Mouse (Mus musculus) forebrain, embryonic 14.5 days (tissue): ENCODE measurements around the gene Gls2. TPM values are rescaled to one million over a fixed set of nuclear protein-coding genes. Genes with fewer than 3 reads are reported as not detected.
"Not testable (repeated sequence)": the region's sequence is repeated elsewhere in the genome, so short reads cannot be mapped to it uniquely, and the experiment has no call there.

Experiments
- ATAC-seq: fragments of 200-750 bp; cut with Nextera tagmentation; 2 replicates; pipeline ENCODE4 v1.8.0; 2017; ENCODE audit warnings: mild to moderate bottlenecking, moderate library complexity
- DNase-seq: peaks from one replicate; pipeline ENCODE4 v3.0.0-alpha.2; 2015; ENCODE audit warnings: low spot score
- H3K27ac ChIP-seq: fragments of 300-500 bp; sonication (generic); 2 replicates; pipeline ENCODE4 v1.5.1; 2014; ENCODE audit warnings: low read depth, mild to moderate bottlenecking, control low read depth, low read length, moderate library complexity
- H3K27me3 ChIP-seq: fragments of 300-500 bp; sonication (generic); replicated peaks from 2 replicates; pipeline ENCODE4 v1.6.1; 2014; ENCODE audit warnings: low read length, control low read depth, mixed read lengths; ENCODE audit not compliant: control insufficient read depth, insufficient read depth
- H3K36me3 ChIP-seq: fragments of 300-500 bp; sonication (generic); 2 replicates; pipeline ENCODE4 v1.6.1; 2014; ENCODE audit warnings: low read length, control low read depth; ENCODE audit not compliant: control insufficient read depth, insufficient read depth
- H3K4me1 ChIP-seq: fragments of 300-500 bp; sonication (generic); 2 replicates; pipeline ENCODE4 v1.6.1; 2014; ENCODE audit warnings: antibody characterized with exemption, low read length, control low read depth; ENCODE audit not compliant: control insufficient read depth, insufficient read depth
- H3K4me2 ChIP-seq: fragments of 300-500 bp; sonication (generic); 2 replicates; pipeline ENCODE4 v1.6.1; 2014; ENCODE audit warnings: mild to moderate bottlenecking, control low read depth, low read length
- H3K4me3 ChIP-seq: fragments of 300-500 bp; sonication (generic); 2 replicates; pipeline ENCODE4 v1.5.1; 2014; ENCODE audit warnings: low read depth, low read length, control low read depth
- H3K9ac ChIP-seq: fragments of 300-500 bp; sonication (generic); 2 replicates; pipeline ENCODE4 v1.6.1; 2014; ENCODE audit warnings: mild to moderate bottlenecking, low read length, control low read depth, moderate library complexity
- H3K9me3 ChIP-seq: fragments of 300-500 bp; sonication (generic); replicated peaks from 2 replicates; pipeline ENCODE4 v1.6.1; 2016; ENCODE audit warnings: low read length, control low read depth, mixed read lengths; ENCODE audit not compliant: control insufficient read depth
- WGBS: fragments of 180-500 bp; shearing (Covaris S2); extraction: QIAGEN DNeasy Blood & Tissue Kit; methylation state at CpG from one replicate; pipeline ENCODE4 v1.1.7; 2014; 5-methylcytosine and 5-hydroxymethylcytosine counted together
- polyA plus RNA-seq: library from polyadenylated mRNA; unstranded; fragments of >200 nt; fragmentation: Nextera tagmentation; extraction: Ambion mirVana; gene quantifications from 2 replicates; pipeline ENCODE4 v1.2.1, GENCODE M21; 2014

The Gls2 gene
- polyA plus RNA-seq, 1 experiment from 2014 or later: 0.95 TPM

DNA sequence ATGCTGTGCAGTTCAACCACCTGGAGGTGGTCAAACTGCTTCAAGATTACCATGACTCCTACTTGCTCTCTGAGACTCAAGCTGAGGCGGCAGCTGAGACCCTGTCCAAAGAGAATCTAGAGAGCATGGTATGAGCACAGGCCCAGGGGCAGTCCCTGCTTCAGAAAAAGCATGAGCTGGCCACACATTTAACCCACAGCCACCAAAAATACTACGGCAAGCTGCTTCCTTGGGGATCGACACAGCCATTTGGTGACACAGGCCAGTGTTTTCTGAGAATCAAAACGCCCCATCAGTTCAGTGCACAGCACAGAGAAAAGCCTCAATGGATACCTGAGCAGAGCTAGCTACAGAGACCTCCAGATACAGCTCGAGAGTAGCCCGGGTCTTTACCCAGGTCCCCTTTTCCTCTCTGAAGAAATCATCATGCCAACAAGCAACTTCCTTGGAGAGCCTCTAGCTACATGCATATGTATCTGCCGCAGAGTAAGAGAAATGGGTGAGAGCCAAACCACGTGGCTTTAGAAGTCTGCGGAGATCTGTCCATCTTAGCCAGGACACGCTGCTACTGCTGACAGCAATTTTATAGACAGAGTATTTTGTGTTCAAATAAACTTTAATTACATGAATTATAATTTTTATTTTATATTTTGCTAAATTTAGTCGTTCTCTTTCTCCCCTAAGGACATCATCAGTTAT lies 15.2 kb downstream of the Gls2 start:
- Histone ChIP-seq H3K9me3 (no peaks in the 10 kb centered on the region), H3K27me3 (0 out of 2 replicates have a peak, but pooled peaks cover 2% of the 10 kb centered on the region), H3K27ac (no peak overlapping the region), H3K4me2 (no peak overlapping the region), H3K4me1 (peaks cover 4% of the 10 kb centered on the region; the same call in 1 of the 2 replicates), H3K36me3 (0 out of 2 replicates have a peak, but pooled peaks cover 8% of the 10 kb centered on the region), H3K9ac (no peak overlapping the region), H3K4me3 (no peak overlapping the region)
- DNase-seq: no peak
- ATAC-seq: no peak
- WGBS: 93% methylated on average over 11 of the region's 11 CpGs

DNA sequence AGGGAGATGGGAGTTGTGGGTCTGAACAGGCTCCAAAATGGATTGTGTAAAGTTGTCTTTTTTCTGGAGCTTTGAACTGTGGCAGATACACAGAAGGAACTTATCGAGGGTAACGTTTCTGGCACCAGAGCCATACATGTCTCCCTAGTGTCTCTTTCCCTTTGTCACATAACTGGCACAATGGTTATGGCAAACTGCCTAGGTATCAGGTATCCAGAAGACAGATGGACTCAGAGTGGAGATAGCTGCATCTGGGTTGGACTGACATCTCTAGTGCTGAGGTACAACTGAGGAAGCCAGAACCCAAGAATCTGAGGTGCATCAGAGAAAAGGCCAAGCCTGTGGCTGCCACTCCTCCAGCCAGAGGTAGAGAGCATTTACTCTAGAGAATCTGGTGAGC lies 15.9 kb downstream of the Gls2 start:
- DNase-seq (no peak), ATAC-seq (no peak)
- WGBS: 89% methylated on average over 2 of the region's 2 CpGs
- Histone ChIP-seq H3K36me3 (0 out of 2 replicates have a peak, but pooled peaks cover 8% of the 10 kb centered on the region), H3K4me2 (peak overlapping the region; percentile 61; the same call in 1 of the 2 replicates), H3K27ac (no peak overlapping the region), H3K9me3 (no peaks in the 10 kb centered on the region), H3K9ac (no peak overlapping the region), H3K4me3 (no peak overlapping the region), H3K4me1 (peaks cover 4% of the 10 kb centered on the region; the same call in 1 of the 2 replicates), H3K27me3 (0 out of 2 replicates have a peak, but pooled peaks cover 2% of the 10 kb centered on the region)

DNA sequence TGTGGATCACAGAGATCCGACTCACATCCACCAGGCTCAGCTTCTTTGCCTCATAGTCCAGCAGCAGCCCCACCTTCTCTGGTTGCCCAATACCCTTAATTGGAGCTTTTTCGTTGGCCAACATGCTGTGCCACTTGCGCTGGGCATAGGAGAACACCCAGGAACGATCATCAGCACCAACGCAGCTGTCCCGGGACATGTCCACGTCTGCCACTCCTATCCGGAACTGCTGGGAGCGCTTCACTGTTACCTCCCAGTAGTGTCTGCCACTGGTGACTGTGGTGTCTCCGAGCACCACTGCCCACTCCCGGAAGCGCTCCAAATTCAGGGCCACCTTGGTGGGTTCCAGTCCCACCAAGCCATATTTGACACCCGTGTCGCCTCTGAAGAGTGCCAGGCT lies 16.7 kb downstream of the Gls2 start:
- ATAC-seq (peak; percentile 14; the same call in 1 of the 2 replicates), DNase-seq (no peak)
- Histone ChIP-seq H3K4me1 (peaks cover 4% of the 10 kb centered on the region; the same call in 1 of the 2 replicates), H3K9me3 (no peaks in the 10 kb centered on the region), H3K9ac (peak overlapping the region; percentile 68), H3K27ac (no peak overlapping the region), H3K4me2 (peak overlapping the region; percentile 61), H3K36me3 (0 out of 2 replicates have a peak, but pooled peaks cover 8% of the 10 kb centered on the region), H3K4me3 (peak overlapping the region; percentile 57), H3K27me3 (0 out of 2 replicates have a peak, but pooled peaks cover 2% of the 10 kb centered on the region)
- WGBS: 29% methylated on average over 14 of the region's 14 CpGs

DNA sequence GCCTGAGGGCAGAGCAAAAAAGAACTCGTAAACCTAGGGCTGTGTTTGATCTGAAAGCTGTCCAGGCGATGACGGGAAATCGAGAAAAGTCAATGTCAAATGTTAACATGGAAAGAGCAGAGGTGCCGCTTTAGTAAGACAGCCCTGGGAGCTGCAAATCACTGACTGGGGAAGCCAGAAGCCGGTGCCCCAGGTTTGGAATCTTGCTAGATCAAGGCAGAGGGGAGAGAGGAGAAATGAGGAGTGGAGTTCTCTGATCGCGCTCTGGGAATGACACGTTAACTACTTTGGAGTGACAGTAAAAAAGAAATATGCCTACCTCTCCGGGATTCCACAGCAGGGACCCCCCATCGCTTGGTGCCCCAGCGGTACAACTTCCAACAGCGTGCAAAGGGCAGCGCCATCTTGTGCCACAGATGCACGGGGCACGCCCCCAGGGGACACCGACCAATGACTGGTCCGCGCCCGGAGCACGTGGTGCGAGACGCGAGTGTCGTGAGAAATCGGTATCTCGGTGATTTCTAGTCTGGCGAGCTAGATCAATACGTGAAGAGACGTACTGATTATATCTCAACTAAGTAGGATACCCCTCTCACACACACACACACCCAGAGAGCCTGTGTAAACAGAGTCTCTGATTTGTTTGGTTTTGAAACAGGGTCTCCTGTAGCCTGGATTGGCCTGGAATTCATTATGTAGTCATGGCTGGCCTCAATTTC lies 17.3 kb downstream of the Gls2 start, which contains the start of gene Spryd4:
Gene Spryd4, minus strand, starts transcription at position 418 of the 719 bp plus-strand sequence.
- WGBS: under 1% methylated on average over 30 of the region's 30 CpGs
- Histone ChIP-seq H3K9ac (peak within 1 kb of the TSS; percentile 68), H3K36me3 (0 out of 2 replicates have a peak, but pooled peaks cover 5% of the 10 kb centered on the region), H3K27me3 (0 out of 2 replicates have a peak, but pooled peaks cover 2% of the 10 kb centered on the region), H3K27ac (no peak within 1 kb of the TSS; the same call in 1 of the 2 replicates), H3K9me3 (no peaks in the 10 kb centered on the region), H3K4me2 (peak within 1 kb of the TSS; percentile 61), H3K4me3 (peak within 1 kb of the TSS; percentile 57), H3K4me1 (peaks cover 4% of the 10 kb centered on the region; the same call in 1 of the 2 replicates)
- ATAC-seq (peak; percentile 98), DNase-seq (peak; percentile 96)

DNA sequence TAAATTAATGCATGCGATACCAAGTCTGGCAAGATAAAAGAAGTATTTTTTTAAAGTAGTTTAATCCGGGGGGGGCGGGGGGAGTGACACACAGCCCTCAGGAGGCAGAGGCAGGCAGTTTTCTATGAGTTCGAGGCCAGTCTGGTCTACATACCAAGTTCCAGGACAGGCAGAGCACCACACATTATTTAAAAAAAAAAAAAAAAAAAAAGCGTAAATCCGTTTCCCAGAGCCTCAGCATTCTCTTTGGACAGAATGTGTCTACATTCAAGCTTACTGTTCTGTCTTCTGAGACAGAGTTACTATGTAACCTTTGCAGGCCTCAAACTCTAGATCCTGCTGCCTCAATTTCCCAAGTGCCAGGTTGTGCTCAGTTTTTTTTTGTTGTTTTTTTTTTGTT lies 17.9 kb downstream of the Gls2 start:
- no peaks in the 10 kb centered on the region for H3K9me3 ChIP-seq
- DNase-seq (no peak), ATAC-seq (peak; percentile 13; the same call in 1 of the 2 replicates)
- H3K4me3 ChIP-seq: peak overlapping the region; percentile 57
- 49% methylated on average over 6 of the region's 6 CpGs for WGBS
- H3K36me3 ChIP-seq: 0 out of 2 replicates have a peak, but pooled peaks cover 3% of the 10 kb centered on the region
- H3K9ac ChIP-seq: peak overlapping the region; percentile 68
- H3K27ac ChIP-seq: no peak overlapping the region; the same call in 1 of the 2 replicates
- H3K4me2 ChIP-seq: peak overlapping the region; percentile 61
- H3K4me1 ChIP-seq: peaks cover 4% of the 10 kb centered on the region; the same call in 1 of the 2 replicates
- H3K27me3 ChIP-seq: 0 out of 2 replicates have a peak, but pooled peaks cover 2% of the 10 kb centered on the region

DNA sequence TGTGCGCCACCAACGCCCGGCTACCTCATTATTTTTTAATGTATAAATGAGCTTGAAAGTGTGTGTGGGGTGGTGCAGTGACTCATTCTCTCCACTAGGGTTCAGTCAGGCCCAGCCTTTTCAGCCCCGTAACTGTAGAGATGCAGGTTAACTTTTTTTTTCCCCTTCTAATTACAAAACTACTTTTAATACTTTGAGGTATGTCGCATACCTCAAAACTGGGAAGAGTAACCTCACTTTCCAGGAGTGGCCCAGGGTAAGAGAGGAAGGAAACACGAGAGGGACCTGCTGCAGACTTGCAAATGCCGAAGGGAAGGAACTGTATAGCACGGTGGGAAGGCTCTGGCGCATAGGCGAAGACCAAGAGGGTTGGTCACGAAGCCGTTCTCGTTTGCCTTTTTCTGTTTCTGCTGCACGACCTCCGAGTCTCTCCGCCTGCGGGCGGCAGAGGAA lies 18.6 kb downstream of the Gls2 start:
- H3K36me3 ChIP-seq: 0 out of 2 replicates have a peak, but pooled peaks cover 3% of the 10 kb centered on the region
- peaks cover 4% of the 10 kb centered on the region; the same call in 1 of the 2 replicates for H3K4me1 ChIP-seq
- H3K4me3 ChIP-seq: peak overlapping the region; percentile 6; the same call in 1 of the 2 replicates
- WGBS: 2% methylated on average over 18 of the region's 18 CpGs
- no peak overlapping the region for H3K27ac ChIP-seq
- H3K9me3 ChIP-seq: no peaks in the 10 kb centered on the region
- H3K27me3 ChIP-seq: 0 out of 2 replicates have a peak, but pooled peaks cover 2% of the 10 kb centered on the region
- ATAC-seq (peak; percentile 25; the same call in 1 of the 2 replicates), DNase-seq (peak; percentile 74)
- H3K4me2 ChIP-seq: peak overlapping the region; percentile 43
- H3K9ac ChIP-seq: peak overlapping the region; percentile 25; the same call in 1 of the 2 replicates

DNA sequence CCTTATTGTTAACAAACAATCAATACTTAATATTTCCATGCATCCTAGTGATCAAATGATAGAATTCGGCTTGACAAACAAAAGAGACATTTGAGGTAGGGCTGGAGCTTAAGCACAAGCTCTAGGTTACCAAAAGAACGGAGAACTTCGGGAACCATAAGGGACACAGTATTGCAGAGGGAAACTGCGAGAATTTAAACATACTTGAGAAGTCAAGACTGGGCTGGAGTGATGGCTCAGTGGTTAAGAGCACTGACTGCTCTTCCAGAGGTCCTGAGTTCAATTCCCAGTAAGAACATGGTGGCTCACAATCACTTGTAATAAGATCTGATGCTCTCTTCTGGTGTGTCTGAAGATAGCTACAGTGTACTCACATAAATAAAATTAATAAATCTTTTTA lies 19.9 kb downstream of the Gls2 start:
- H3K4me3 ChIP-seq, H3K9ac ChIP-seq, H3K27me3 ChIP-seq, ATAC-seq, H3K4me1 ChIP-seq, DNase-seq, H3K4me2 ChIP-seq, H3K36me3 ChIP-seq, H3K9me3 ChIP-seq, H3K27ac ChIP-seq: not testable (repeated sequence)
- 91% methylated on average over 4 of the region's 4 CpGs for WGBS

DNA sequence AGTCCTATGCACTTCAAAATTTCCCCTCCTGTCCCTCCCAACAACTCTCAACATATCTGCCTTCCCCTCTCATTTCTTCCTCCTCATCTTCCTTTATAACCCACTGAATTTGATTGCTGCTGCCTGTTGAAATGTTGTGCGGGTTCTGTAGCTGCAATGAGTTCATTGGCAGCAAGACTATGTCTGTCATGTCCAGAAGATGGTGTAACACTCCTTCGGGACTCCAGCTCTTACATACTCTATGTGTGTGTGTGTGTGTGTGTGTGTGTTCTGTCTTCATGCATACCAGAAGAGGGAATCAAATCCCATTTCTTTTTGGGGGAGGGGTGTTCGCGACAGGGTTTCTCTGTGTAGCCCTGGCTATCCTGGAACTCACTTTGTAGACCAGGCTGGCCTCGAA lies 20.7 kb downstream of the Gls2 start:
- Histone ChIP-seq H3K9me3 (no peaks in the 10 kb centered on the region), H3K4me2 (no peak overlapping the region), H3K9ac (no peak overlapping the region), H3K4me1 (peaks cover 4% of the 10 kb centered on the region; the same call in 1 of the 2 replicates), H3K4me3 (no peak overlapping the region), H3K27ac (no peak overlapping the region), H3K36me3 (no peaks in the 10 kb centered on the region), H3K27me3 (0 out of 2 replicates have a peak, but pooled peaks cover 2% of the 10 kb centered on the region)
- DNase-seq (no peak), ATAC-seq (no peak)
- 89% methylated on average over 5 of the region's 5 CpGs for WGBS
